Mouse (Mus musculus): Measurements from ENCODE around the gene Lipi.

DNA sequence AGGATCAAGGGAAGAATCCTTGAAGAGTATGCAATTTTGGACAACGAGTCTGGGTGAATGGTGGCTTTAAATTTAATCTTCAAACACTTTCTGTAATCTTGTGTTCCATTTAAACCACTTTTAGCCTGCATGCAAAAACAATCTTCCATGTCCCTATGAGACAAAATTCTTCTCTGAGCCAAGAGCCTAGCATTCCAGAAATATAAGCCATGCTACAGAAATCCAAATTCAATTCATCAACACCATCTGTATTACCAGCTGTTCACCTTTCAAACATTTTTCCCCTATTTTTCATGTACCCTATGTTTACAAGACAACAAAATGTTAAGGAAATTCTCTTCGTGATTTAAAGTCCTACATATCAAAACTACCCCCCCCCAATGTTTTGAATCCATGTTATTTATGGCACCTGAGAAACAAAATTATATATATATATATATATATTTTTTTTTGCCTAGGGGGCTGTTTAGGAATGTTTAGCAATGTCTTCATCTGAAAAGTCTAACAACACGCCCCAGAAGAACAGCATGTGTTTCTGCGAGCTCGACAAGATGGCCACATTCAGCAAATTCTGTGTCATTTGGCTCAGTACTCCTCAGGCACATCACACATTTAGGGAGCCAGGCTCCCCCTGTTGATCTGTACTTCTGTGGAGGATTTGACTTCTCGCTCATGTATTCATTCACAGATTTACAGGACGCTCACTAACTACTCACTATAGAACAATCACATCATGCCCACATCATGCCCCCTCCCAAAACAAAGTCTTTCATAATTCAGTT, 47.9 kb downstream of the Lipi start:
- TF ChIP-seq CTCF (IDR thresholded peaks at IDR 0.05; ENCODE audit: extremely low read depth, insufficient read depth, insufficient read length, insufficient replicate concordance) (no peak), POLR2A (IDR thresholded peaks at IDR 0.05; ENCODE audit: low read depth, low read length) (no peak)
